Mouse (Mus musculus) midbrain, embryonic 11.5 days (tissue): ENCODE measurements around the gene Synj1. TPM values are rescaled to one million over a fixed set of nuclear protein-coding genes. Genes with fewer than 3 reads are reported as not detected.

Source experiments
- ATAC-seq: fragments of 200-750 bp; cut with Nextera tagmentation; 2 replicates; pipeline ENCODE4 v1.8.0; 2017; ENCODE audit warnings: moderate TSS enrichment, moderate library complexity; ENCODE audit not compliant: low FRiP score
- DNase-seq: peaks from one replicate; pipeline ENCODE4 v3.0.0; 2015; ENCODE audit warnings: low spot score; ENCODE audit errors: missing footprints
- H3K27ac ChIP-seq: fragments of 300-500 bp; sonication (generic); 2 replicates; pipeline ENCODE4 v1.5.1; 2014; ENCODE audit warnings: low read depth, low read length
- H3K27me3 ChIP-seq: fragments of 300-500 bp; sonication (generic); 2 replicates; pipeline ENCODE4 v1.6.1; 2014; ENCODE audit warnings: mild to moderate bottlenecking, low read length, moderate library complexity, mixed read lengths; ENCODE audit not compliant: control insufficient read depth, insufficient read depth
- H3K36me3 ChIP-seq: fragments of 300-500 bp; sonication (generic); 2 replicates; pipeline ENCODE4 v1.6.1; 2014; ENCODE audit warnings: mild to moderate bottlenecking, low read length, moderate library complexity, mixed read lengths; ENCODE audit not compliant: control insufficient read depth, insufficient read depth
- H3K4me1 ChIP-seq: fragments of 300-500 bp; sonication (generic); 2 replicates; pipeline ENCODE4 v1.6.1; 2014; ENCODE audit warnings: low read length; ENCODE audit not compliant: control insufficient read depth, insufficient read depth
- H3K4me2 ChIP-seq: fragments of 300-500 bp; sonication (generic); 2 replicates; pipeline ENCODE4 v1.6.1; 2014; ENCODE audit warnings: mild to moderate bottlenecking, moderate library complexity
- H3K4me3 ChIP-seq: fragments of 300-500 bp; sonication (generic); 2 replicates; pipeline ENCODE4 v1.5.1; 2014; ENCODE audit warnings: low read depth, low read length
- H3K9ac ChIP-seq: fragments of 300-500 bp; sonication (generic); 2 replicates; pipeline ENCODE4 v1.6.1; 2014; ENCODE audit warnings: low read length
- H3K9me3 ChIP-seq: fragments of 300-500 bp; sonication (generic); 2 replicates; pipeline ENCODE4 v1.6.1; 2016; ENCODE audit warnings: low read length; ENCODE audit not compliant: control insufficient read depth
- WGBS: fragments of 180-500 bp; shearing (Covaris S2); extraction: QIAGEN DNeasy Blood & Tissue Kit; methylation state at CpG from one replicate; pipeline ENCODE4 v1.1.7; 2014; 5-methylcytosine and 5-hydroxymethylcytosine counted together
- polyA plus RNA-seq: library from polyadenylated mRNA; unstranded; fragments of >200 nt; fragmentation: Nextera tagmentation; extraction: Ambion mirVana; gene quantifications from 2 replicates; pipeline ENCODE4 v1.2.1, GENCODE M21; 2014

Synj1 gene
- polyA plus RNA-seq, 1 experiment from 2014 or later = 23.3 TPM

DNA sequence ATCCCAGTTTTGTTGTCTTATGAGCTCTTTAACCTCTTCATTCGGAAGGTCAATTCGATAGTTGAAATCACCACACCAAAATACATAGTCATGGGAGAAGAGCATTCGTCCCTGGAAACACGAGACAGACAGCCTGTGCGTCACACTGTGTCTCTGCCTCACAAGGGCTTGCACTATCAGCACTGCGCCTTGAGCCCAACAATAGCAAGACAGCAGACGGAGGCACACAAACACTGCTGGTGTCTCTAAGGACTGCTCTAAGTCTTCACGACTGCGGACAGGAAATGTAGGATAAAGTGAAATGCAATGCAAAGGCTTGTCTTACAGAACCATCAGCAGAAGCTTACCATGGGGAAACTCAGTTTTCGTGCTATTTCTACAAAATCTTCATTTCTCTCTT, 47.2 kb downstream of the Synj1 start:
- no peak overlapping the region for H3K4me3 ChIP-seq
- WGBS = 88% methylated on average over 10 of the region's 10 CpGs
- ATAC-seq = no peak

DNA sequence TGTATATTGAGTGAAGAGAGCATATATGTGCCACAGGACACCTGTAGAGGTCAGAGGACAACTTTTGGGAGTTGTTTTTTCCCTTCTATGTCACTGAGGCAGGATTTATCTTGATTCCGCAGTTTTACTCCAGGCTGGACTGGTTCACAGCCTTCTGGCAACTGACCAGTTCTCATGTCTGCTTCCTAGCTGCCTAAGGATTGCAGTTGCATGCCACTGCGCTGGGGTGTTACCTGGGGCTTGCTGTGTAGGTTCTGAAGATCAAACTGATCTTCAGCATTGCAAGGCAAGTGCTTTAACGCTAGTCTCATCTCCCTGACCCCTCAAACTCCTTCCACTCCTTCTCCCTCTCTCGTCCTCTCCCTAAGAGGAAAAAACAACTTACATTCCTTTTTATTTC, 47.9 kb downstream of the Synj1 start:
- no peak for DNase-seq
- no peak overlapping the region for H3K4me3 ChIP-seq
- H3K36me3 ChIP-seq = no peaks in the 10 kb centered on the region
- no peak for ATAC-seq
- no peaks in the 10 kb centered on the region for H3K9me3 ChIP-seq
- WGBS = 92% methylated on average over 4 of the region's 4 CpGs
- no peaks in the 10 kb centered on the region for H3K27me3 ChIP-seq
- no peak overlapping the region for H3K4me2 ChIP-seq
- H3K9ac ChIP-seq = no peak overlapping the region
- no peaks in the 10 kb centered on the region for H3K4me1 ChIP-seq
- no peak overlapping the region for H3K27ac ChIP-seq

More for the DNA sequence above, 47.2 kb downstream of the Synj1 start:
- Histone ChIP-seq H3K9ac (no peak overlapping the region), H3K9me3 (no peaks in the 10 kb centered on the region), H3K27me3 (no peaks in the 10 kb centered on the region), H3K36me3 (no peaks in the 10 kb centered on the region), H3K27ac (no peak overlapping the region), H3K4me1 (no peaks in the 10 kb centered on the region), H3K4me2 (no peak overlapping the region)
- DNase-seq = no peak

DNA sequence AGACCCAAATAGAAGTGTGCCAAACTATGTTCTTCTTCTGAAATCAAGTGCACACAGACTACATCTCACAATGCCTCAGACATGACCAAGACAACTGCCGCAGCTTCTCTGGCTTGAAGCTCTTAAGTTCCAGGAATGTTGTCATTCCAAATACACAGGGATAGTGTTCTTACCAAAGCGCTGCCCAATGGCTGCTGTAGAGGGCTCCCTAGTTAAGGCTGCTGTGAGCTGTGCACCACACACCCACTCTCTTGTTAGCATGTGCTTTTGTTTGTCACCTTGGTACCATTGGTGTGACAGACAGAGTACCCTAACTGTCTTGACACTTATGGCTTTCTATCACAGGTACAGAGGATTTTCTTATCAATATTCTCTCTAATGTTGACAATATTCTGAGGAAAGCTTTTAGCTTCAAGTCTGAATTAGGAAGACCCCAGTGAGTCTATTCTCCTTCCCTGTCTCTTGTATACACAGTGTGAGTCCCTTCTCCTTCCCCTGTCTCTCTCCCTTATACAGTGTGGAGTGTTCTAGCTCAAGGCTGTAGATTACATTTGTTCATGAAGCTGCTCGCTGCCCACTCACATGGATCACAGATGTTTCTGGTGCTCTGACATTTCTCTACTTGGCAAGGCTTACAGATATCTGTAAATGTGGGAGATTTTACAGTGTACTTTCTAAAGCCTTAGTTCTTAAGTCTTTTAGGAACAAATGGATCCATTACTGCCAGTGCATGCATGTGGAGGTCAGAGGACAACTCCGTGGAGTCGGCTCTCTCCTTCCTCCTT, 52.6 kb downstream of the Synj1 start:
- 81% methylated on average over 5 of the region's 5 CpGs for WGBS
- DNase-seq (no peak), ATAC-seq (no peak)
- no peaks in the 10 kb centered on the region for H3K36me3 ChIP-seq
- H3K4me2 ChIP-seq = no peak overlapping the region
- H3K27ac ChIP-seq = no peak overlapping the region
- no peak overlapping the region for H3K4me3 ChIP-seq
- no peaks in the 10 kb centered on the region for H3K27me3 ChIP-seq
- H3K4me1 ChIP-seq = no peaks in the 10 kb centered on the region
- H3K9me3 ChIP-seq = no peaks in the 10 kb centered on the region
- no peak overlapping the region for H3K9ac ChIP-seq

DNA sequence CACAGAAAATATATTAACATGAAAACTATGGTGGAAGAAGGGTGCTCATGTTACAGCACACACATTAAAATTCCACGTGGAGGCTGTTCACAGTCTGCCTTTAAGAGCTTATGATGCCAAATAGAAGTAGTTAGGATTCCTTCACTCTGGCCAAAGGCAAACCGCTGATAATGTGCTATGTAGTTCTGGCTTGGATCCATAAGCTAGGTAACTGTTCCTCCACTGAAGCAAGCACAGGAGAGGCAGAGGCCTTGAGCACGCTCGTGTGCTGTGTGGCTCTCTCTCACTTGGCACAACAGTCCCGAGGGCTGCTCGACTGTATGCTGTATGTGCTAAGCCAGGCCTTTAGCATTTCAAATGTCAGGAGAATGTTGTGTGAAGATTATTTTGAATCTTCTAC, 55.6 kb downstream of the Synj1 start:
- ATAC-seq (no peak), DNase-seq (no peak)
- H3K36me3 ChIP-seq = no peaks in the 10 kb centered on the region
- no peaks in the 10 kb centered on the region for H3K27me3 ChIP-seq
- H3K9ac ChIP-seq = no peak overlapping the region
- no peak overlapping the region for H3K27ac ChIP-seq
- no peak overlapping the region for H3K4me2 ChIP-seq
- 90% methylated on average over 6 of the region's 6 CpGs for WGBS
- no peaks in the 10 kb centered on the region for H3K9me3 ChIP-seq
- no peaks in the 10 kb centered on the region for H3K4me1 ChIP-seq
- H3K4me3 ChIP-seq = no peak overlapping the region

DNA sequence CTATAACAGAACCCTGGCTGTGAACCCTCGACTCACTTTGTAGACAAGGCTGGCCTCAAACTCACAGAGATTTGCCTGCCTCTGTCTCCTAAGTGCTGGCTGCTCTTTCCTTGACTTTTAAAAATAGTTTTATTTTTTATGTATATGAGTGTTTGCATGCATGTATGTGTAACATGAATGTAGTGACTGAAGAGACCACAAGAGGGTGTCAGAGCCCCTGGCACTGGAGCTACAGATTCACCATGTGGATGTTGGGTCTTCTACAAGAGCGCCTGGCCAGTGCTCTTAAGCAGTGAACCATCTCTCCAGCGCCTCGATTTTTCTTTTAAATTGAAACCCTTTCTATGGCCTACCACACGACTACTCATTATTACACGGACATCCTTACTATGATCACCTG, 57.3 kb downstream of the Synj1 start:
- DNase-seq = peak; percentile 82

DNA sequence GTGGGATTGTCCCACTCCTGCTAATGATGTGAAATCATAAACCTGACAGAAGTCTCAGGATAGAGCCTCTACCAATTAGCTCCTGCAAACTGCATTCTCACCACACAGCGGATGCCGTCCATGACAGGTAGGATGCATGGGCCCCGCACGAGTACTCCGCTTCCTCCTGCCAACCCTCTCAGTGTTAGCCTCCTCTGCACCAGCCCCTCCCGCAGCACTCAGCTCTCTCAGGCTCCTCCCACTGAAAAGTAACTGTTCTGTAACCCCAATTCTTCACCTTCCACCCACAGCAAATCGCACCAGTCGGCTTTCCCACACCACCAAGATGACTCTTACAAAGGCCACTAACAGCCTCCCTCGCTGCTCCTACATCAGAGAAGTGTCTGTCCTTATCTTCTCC, 58.0 kb downstream of the Synj1 start:
- Histone ChIP-seq H3K27me3 (no peaks in the 10 kb centered on the region), H3K9me3 (no peaks in the 10 kb centered on the region), H3K9ac (no peak overlapping the region), H3K4me3 (no peak overlapping the region), H3K27ac (no peak overlapping the region), H3K36me3 (no peaks in the 10 kb centered on the region), H3K4me1 (no peaks in the 10 kb centered on the region), H3K4me2 (no peak overlapping the region)
- DNase-seq (no peak), ATAC-seq (no peak)
- WGBS = 91% methylated on average over 9 of the region's 9 CpGs

More for the DNA sequence above, 57.3 kb downstream of the Synj1 start:
- H3K4me3 ChIP-seq = no peak overlapping the region
- H3K9ac ChIP-seq = no peak overlapping the region
- no peaks in the 10 kb centered on the region for H3K9me3 ChIP-seq
- H3K36me3 ChIP-seq = no peaks in the 10 kb centered on the region
- no peaks in the 10 kb centered on the region for H3K27me3 ChIP-seq
- ATAC-seq = no peak
- H3K4me1 ChIP-seq = no peaks in the 10 kb centered on the region
- no peak overlapping the region for H3K4me2 ChIP-seq
- 92% methylated on average over 6 of the region's 6 CpGs for WGBS
- H3K27ac ChIP-seq = no peak overlapping the region

DNA sequence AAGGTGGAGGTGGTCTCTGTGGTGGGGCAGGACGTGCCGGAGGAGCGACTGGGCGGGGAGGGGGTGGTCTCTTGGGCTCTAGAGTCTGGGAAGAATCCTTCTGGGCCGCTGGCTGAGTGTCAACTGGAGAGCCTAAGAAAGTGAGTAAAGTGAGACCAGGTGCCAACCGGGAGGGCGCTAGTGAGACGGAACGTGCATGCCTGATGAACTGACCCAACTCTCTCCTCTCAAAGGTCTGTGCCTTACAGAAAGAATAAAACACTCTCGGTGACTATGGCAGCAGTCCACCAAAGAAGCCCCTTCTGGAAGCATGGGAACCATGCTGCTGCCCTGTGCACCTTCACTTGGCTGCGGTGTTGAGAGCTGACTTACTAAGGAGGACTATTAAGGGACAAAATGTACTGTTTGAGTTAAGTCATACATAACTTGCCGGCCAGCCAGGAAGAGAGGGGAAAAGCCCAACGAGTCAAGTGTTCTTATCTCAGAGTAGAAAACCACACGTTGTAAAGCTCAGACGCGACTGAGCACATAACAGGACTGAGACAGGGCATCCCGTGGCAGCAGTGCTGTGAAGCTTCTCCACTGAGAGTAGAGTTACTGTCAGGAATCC, 60.6 kb downstream of the Synj1 start:
- H3K9ac ChIP-seq = no peak overlapping the region
- no peak overlapping the region for H3K4me2 ChIP-seq
- H3K27me3 ChIP-seq = no peaks in the 10 kb centered on the region
- ATAC-seq (no peak), DNase-seq (no peak)
- no peaks in the 10 kb centered on the region for H3K9me3 ChIP-seq
- WGBS = 62% methylated on average over 17 of the region's 17 CpGs
- no peak overlapping the region for H3K27ac ChIP-seq
- H3K4me3 ChIP-seq = no peak overlapping the region
- H3K4me1 ChIP-seq = no peaks in the 10 kb centered on the region
- no peaks in the 10 kb centered on the region for H3K36me3 ChIP-seq

DNA sequence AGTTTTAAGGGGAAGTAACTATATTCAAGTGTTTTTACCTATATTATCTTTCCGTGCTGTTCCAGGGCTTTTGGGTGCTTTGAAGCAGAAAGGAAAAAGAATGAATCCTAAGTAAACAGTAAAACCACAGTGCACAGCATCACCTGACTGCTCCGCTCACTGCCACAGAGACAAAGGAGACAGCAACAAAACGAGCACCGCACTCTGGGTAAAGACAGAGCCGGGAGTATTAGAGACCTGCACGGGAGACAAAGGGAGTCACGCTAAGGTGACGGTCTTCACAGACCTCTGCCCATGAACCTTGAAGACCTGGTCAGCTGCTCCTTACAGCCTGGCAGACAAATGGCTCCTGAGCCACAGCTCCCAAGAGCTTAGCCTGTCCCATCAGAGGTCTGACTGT, 64.1 kb downstream of the Synj1 start:
- H3K4me1 ChIP-seq = no peaks in the 10 kb centered on the region
- no peaks in the 10 kb centered on the region for H3K9me3 ChIP-seq
- WGBS = 80% methylated on average over 8 of the region's 8 CpGs
- ATAC-seq (no peak), DNase-seq (peak; percentile 54)
- H3K4me2 ChIP-seq = no peak overlapping the region
- H3K36me3 ChIP-seq = no peaks in the 10 kb centered on the region
- H3K9ac ChIP-seq = no peak overlapping the region
- H3K4me3 ChIP-seq = no peak overlapping the region
- no peaks in the 10 kb centered on the region for H3K27me3 ChIP-seq
- no peak overlapping the region for H3K27ac ChIP-seq

DNA sequence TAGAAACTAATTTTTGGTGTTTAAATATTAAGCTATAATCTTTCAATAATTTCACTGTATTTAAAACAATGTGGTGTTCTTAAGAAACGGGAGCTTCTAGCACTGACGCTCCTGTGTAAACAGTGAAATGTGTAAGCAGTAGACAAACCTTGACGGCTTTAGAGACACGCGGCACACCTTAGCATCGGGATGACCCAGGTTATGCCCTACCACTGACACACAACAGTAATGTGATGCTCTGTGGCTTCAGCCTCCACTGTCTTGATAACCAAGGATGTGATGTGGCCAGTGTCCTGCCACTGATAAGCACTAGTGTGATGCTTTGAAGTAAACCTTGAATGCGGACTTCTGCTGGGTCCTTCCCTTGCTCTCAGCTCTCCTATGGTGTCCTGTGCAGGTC, 69.9 kb downstream of the Synj1 start:
- DNase-seq (peak; percentile 28), ATAC-seq (no peak)
- Histone ChIP-seq H3K9ac (no peak overlapping the region), H3K36me3 (no peaks in the 10 kb centered on the region), H3K4me3 (no peak overlapping the region), H3K27ac (no peak overlapping the region), H3K9me3 (no peaks in the 10 kb centered on the region), H3K4me1 (no peaks in the 10 kb centered on the region), H3K4me2 (no peak overlapping the region), H3K27me3 (no peaks in the 10 kb centered on the region)
- WGBS = 94% methylated on average over 7 of the region's 7 CpGs
